Mouse (Mus musculus) neural tube, embryonic 14.5 days (tissue): Measurements from ENCODE around the gene Mup21. TPM values are rescaled to one million over a fixed set of nuclear protein-coding genes. Genes with fewer than 3 reads are reported as not detected.
"Not testable (repeated sequence)": the region's sequence is repeated elsewhere in the genome, so short reads cannot be mapped to it uniquely, and the experiment has no call there.

Source experiments
- ATAC-seq: fragments of 200-750 bp; cut with Nextera tagmentation; 2 replicates; pipeline ENCODE4 v1.8.0; 2017; ENCODE audit warnings: low read depth, mild to moderate bottlenecking, moderate TSS enrichment, moderate library complexity
- H3K27ac ChIP-seq: fragments of 300-500 bp; sonication (generic); 2 replicates; pipeline ENCODE4 v1.5.1; 2014; ENCODE audit warnings: low read depth, mild to moderate bottlenecking, control low read depth, low read length, moderate library complexity, mixed read lengths
- H3K27me3 ChIP-seq: fragments of 300-500 bp; sonication (generic); 2 replicates; pipeline ENCODE4 v1.6.1; 2014; ENCODE audit warnings: low read length; ENCODE audit not compliant: control insufficient read depth, insufficient read depth
- H3K36me3 ChIP-seq: fragments of 300-500 bp; sonication (generic); 2 replicates; pipeline ENCODE4 v1.6.1; 2014; ENCODE audit warnings: low read length, mixed read lengths; ENCODE audit not compliant: control insufficient read depth, insufficient read depth
- H3K4me1 ChIP-seq: fragments of 300-500 bp; sonication (generic); 2 replicates; pipeline ENCODE4 v1.6.1; 2014; ENCODE audit warnings: low read length; ENCODE audit not compliant: control insufficient read depth, insufficient read depth
- H3K4me2 ChIP-seq: fragments of 300-500 bp; sonication (generic); 2 replicates; pipeline ENCODE4 v1.6.1; 2014; ENCODE audit warnings: mild to moderate bottlenecking, low read depth, low read length, control low read depth
- H3K4me3 ChIP-seq: fragments of 300-500 bp; sonication (generic); 2 replicates; pipeline ENCODE4 v1.5.1; 2014; ENCODE audit warnings: low read depth, low read length, control low read depth, mixed read lengths
- H3K9ac ChIP-seq: fragments of 300-500 bp; sonication (generic); replicated peaks from 2 replicates; pipeline ENCODE4 v1.6.1; 2014; ENCODE audit warnings: low read depth, mild to moderate bottlenecking, control low read depth, low read length, mixed read lengths
- H3K9me3 ChIP-seq: fragments of 300-500 bp; sonication (generic); 2 replicates; pipeline ENCODE4 v1.6.1; 2016; ENCODE audit warnings: low read length; ENCODE audit not compliant: control insufficient read depth
- WGBS: fragments of 180-500 bp; shearing (Covaris S2); extraction: QIAGEN DNeasy Blood & Tissue Kit; methylation state at CpG from one replicate; pipeline ENCODE4 v1.1.7; 2014; 5-methylcytosine and 5-hydroxymethylcytosine counted together
- polyA plus RNA-seq: library from polyadenylated mRNA; unstranded; fragments of >200 nt; fragmentation: Nextera tagmentation; extraction: Ambion mirVana; gene quantifications from 2 replicates; pipeline ENCODE4 v1.2.1, GENCODE M21; 2014

The Mup21 gene
- not detected in 2 replicates for polyA plus RNA-seq

DNA sequence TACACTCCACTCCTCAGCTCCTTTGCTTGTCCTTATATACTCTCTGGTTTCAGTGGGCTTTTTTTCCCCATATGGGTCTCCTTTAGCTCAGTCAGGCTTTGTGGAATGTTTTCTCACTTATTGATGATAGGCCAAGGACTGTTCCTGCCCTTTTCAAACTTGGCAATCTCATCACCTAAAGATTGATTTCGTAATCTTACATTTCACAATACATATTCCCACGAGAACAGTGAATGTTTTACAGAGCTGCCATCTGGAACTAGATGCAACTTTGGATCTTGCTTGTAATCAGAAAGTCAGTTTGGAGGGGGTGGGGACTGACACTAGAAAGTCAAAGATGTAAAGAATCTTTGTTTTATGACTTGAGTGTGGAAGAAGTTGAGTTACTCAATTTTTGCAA, at the start of gene Mup21:
Gene Mup21, minus strand, starts transcription at position 53 of the 400 bp plus-strand sequence.
- no peaks in the 10 kb centered on the region for H3K36me3 ChIP-seq
- 81% methylated on average over 2 of the region's 2 CpGs for WGBS

DNA sequence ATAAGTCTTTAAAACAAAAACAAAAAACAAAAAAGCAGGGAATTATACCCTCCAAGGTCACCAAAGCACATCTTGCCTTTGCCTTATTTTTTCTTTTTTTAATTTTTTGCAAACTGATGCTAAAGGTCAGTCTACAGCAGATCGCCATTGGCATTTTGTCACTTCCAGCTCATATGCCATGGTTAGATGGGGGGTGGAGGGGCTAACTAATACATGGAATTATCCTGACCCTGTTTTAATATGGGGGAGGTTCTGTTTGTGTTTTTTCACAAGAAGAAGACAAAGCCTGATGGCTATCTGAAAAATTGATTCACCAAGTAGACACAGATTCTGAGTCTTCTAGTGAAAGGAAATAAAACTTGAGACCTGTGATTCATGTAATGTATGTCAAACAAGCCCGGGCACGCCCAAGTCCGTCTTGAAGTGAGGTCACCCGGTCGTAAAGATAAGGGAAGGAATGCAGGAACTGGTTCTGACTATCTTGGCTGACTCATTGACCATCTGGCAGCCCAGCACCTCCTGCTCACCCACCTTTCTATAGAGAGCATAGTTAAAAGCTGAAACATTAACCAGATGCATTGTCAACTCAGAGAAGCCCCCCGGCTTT, 49.4 kb upstream of the Mup21 start:
- 94% methylated on average over 7 of the region's 7 CpGs for WGBS
- no peak overlapping the region for H3K9ac ChIP-seq
- H3K27me3 ChIP-seq, result no peaks in the 10 kb centered on the region
- peaks cover 7% of the 10 kb centered on the region; the same call in 1 of the 2 replicates for H3K9me3 ChIP-seq
- H3K27ac ChIP-seq, result no peak overlapping the region
- H3K4me2 ChIP-seq, result no peak overlapping the region
- peaks cover 72% of the 10 kb centered on the region for H3K36me3 ChIP-seq
- ATAC-seq, result no peak
- H3K4me3 ChIP-seq, result no peak overlapping the region
- H3K4me1 ChIP-seq, result no peaks in the 10 kb centered on the region

More for the DNA sequence above, at the start of gene Mup21:
- H3K4me1 ChIP-seq, result no peaks in the 10 kb centered on the region
- H3K27me3 ChIP-seq, result no peaks in the 10 kb centered on the region
- no peak within 1 kb of the TSS for H3K4me3 ChIP-seq
- no peak within 1 kb of the TSS for H3K4me2 ChIP-seq
- no peak for ATAC-seq
- no peak within 1 kb of the TSS for H3K9ac ChIP-seq
- no peaks in the 10 kb centered on the region for H3K9me3 ChIP-seq
- H3K27ac ChIP-seq, result no peak within 1 kb of the TSS

DNA sequence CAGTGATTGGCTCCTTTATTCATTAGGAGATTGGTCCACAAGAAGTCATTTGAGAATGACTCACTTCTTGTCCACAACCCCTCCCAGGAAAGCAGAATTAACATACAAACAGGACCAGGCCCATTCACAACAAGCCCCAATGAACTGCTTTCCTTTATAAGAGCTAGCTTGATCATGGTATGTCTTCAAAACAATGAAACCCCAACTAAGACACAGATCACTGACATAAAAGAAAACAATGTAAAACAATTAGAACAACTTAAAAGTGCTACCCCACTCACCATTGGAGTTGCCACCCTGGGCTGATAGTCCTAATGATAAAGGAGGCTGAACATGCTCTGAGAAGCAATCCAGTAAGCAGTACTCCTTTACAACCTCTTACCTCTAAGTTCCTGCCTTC, 38.1 kb upstream of the Mup21 start:
- Histone ChIP-seq H3K27me3 (no peaks in the 10 kb centered on the region), H3K4me1 (no peaks in the 10 kb centered on the region), H3K9ac (no peak overlapping the region), H3K9me3 (peaks cover 44% of the 10 kb centered on the region), H3K4me2 (no peak overlapping the region), H3K27ac (no peak overlapping the region), H3K36me3 (peaks cover 46% of the 10 kb centered on the region), H3K4me3 (no peak overlapping the region)
- no peak for ATAC-seq

DNA sequence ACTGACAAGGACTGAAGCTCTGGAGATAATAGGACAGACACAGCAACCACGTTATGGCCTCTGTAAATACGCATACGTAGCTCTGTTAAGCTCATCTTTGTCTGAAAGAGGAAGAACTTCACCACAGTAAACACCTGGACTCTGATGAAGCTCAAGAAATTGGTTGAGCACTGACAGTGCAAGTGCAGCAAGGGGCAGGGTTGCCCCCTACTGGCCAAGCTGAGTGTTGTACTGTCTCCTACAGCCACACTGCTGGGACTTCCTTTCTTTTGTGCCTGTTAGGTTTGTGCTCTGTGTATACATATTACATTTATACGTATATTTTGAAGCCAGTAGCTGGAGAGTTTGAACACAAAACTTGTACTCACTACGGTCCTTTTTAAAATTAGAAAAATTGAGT, 26.6 kb upstream of the Mup21 start:
- Histone ChIP-seq H3K4me1 (no peaks in the 10 kb centered on the region), H3K4me2 (no peak overlapping the region), H3K4me3 (no peak overlapping the region), H3K27ac (no peak overlapping the region), H3K9me3 (no peaks in the 10 kb centered on the region), H3K27me3 (no peaks in the 10 kb centered on the region), H3K9ac (no peak overlapping the region), H3K36me3 (no peaks in the 10 kb centered on the region)
- no peak for ATAC-seq
- WGBS, result 46% methylated on average over 5 of the region's 5 CpGs

DNA sequence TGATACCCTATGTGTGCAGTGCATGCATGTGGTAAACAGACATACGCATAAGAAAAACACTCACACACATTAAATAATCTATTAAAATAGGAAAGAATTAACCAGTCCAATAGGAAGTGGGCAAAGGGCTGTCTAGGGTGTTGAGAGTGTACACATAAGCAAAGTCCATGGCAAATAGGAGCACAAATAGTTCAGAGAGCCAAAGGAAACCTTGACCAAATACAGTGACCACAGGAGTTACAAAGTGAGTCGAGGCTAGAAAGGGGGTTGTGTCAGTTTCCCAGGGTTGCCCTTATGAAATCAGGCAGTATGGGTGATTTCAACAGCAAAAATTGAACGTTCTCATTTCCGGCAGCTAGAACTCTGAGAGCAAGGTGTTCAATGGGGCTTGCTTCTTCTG, 23.8 kb upstream of the Mup21 start:
- Histone ChIP-seq H3K4me2 (no peak overlapping the region), H3K4me1 (no peaks in the 10 kb centered on the region), H3K36me3 (no peaks in the 10 kb centered on the region), H3K9me3 (no peaks in the 10 kb centered on the region), H3K4me3 (no peak overlapping the region), H3K27me3 (no peaks in the 10 kb centered on the region), H3K9ac (no peak overlapping the region), H3K27ac (no peak overlapping the region)
- ATAC-seq, result no peak
- WGBS, result 89% methylated on average over 4 of the region's 4 CpGs

DNA sequence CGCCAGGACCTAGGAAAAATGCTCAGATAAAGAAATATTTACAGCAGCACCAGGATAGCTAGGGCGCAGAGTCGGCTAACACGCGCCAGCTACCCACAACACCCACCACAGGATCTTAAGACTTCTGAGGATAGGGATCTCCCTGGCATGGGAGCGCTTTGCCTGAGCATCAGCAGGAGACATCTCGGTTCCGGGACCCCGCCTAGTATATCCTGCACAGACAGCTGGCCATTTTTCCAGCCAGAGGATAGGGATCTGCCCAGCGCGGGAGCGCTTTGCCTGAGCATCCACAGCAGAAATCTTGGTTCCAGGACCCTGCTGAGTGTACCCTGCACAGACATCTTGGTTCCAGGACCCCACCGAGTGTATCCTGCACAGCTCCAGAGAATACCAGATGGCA, 17.0 kb upstream of the Mup21 start:
- not testable (repeated sequence) for H3K9ac ChIP-seq, H3K9me3 ChIP-seq, H3K4me2 ChIP-seq, H3K4me3 ChIP-seq, H3K27me3 ChIP-seq, H3K4me1 ChIP-seq, H3K27ac ChIP-seq, H3K36me3 ChIP-seq, ATAC-seq
- 96% methylated on average over 13 of the region's 13 CpGs for WGBS

DNA sequence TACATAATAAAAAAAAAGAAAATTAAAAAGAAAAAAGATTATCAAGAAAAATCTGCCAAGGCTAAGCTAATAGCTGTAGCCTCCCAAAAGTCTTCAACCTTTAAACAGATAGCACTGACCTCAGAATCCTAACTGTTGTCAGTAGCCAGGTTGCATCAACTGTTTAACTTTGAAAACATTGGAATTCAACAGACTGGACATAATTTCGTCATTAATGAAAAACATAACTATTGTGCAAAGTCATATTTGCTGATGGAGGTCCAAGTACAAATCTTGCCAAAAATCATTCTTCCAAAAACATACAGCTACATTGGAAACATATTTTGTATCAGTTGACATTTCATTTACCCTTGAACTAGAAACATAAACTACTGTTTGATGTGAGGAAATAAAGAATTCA, 7.7 kb upstream of the Mup21 start:
- no peak overlapping the region for H3K4me3 ChIP-seq
- no peak for ATAC-seq
- no peaks in the 10 kb centered on the region for H3K36me3 ChIP-seq
- H3K4me2 ChIP-seq, result no peak overlapping the region
- H3K27ac ChIP-seq, result no peak overlapping the region
- no peaks in the 10 kb centered on the region for H3K27me3 ChIP-seq
- no peaks in the 10 kb centered on the region for H3K4me1 ChIP-seq
- no peak overlapping the region for H3K9ac ChIP-seq
- 78% methylated on average over 1 of the region's 1 CpGs for WGBS
- H3K9me3 ChIP-seq, result no peaks in the 10 kb centered on the region

DNA sequence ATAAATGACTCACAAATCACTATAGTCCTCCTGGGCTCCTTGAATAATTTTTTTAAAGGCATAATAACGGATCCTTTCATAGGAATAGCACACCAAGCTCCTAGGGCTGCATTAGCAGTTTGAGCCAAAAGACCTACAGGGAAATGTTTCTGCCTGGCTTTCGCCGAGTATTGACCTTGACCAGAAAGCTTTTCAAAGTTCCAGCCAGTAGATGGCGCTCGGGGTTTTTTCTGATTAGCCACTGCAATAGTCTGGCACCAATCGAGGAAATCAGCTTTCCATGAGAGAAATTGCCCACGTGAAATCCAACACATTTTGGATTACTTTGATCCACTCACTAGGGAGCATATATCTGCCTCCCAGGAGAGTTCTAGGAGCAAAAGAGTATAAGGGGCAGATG, 17.0 kb downstream of the Mup21 start:
- no peak overlapping the region for H3K27ac ChIP-seq
- H3K4me3 ChIP-seq, result no peak overlapping the region
- H3K4me2 ChIP-seq, result no peak overlapping the region
- no peak for ATAC-seq
- H3K9me3 ChIP-seq, result no peaks in the 10 kb centered on the region; the same call in 1 of the 2 replicates
- H3K4me1 ChIP-seq, result no peaks in the 10 kb centered on the region
- 70% methylated on average over 7 of the region's 7 CpGs for WGBS
- no peak overlapping the region for H3K9ac ChIP-seq
- H3K27me3 ChIP-seq, result no peaks in the 10 kb centered on the region
- no peaks in the 10 kb centered on the region for H3K36me3 ChIP-seq

DNA sequence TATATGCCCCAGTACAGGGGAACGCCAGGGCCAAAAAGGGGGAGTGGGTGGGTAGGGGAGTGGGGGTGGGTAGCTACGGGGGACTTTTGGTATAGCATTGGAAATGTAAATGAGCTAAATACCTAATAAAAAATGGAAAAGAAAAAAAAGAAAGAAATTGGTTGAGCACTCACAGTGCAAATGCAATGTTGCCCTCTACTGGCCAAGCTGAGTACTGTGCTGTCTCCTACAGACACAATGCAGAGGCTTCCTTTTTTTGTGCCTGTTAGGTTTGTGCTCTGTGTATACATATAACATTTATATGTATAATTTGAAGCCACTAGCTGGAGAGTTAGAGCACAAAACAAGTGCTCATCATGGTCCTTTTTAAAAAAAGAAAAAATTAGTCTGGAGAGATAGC, 47.3 kb downstream of the Mup21 start:
- H3K9ac ChIP-seq, H3K27ac ChIP-seq, H3K36me3 ChIP-seq, H3K4me3 ChIP-seq, ATAC-seq, H3K27me3 ChIP-seq, H3K4me1 ChIP-seq, H3K9me3 ChIP-seq, H3K4me2 ChIP-seq: not testable (repeated sequence)
- WGBS, result 80% methylated on average over 1 of the region's 2 CpGs
